Mouse (Mus musculus) NIH3T3 (cell line): ENCODE measurements at regions not wholly inside any gene's neighbourhood (a gene's known extent, or its start where the extent isn't known, plus 50 kb on each side); places are given as distances from the start of the nearest gene placed in this dataset.
A peak's percentile ranks its signal among the peaks of the same experiment; 100 is the strongest.

Source experiments
- DNase-seq: peaks from one replicate; pipeline ENCODE4 v3.0.0-alpha.2; 2012; ENCODE audit warnings: low read depth

DNA sequence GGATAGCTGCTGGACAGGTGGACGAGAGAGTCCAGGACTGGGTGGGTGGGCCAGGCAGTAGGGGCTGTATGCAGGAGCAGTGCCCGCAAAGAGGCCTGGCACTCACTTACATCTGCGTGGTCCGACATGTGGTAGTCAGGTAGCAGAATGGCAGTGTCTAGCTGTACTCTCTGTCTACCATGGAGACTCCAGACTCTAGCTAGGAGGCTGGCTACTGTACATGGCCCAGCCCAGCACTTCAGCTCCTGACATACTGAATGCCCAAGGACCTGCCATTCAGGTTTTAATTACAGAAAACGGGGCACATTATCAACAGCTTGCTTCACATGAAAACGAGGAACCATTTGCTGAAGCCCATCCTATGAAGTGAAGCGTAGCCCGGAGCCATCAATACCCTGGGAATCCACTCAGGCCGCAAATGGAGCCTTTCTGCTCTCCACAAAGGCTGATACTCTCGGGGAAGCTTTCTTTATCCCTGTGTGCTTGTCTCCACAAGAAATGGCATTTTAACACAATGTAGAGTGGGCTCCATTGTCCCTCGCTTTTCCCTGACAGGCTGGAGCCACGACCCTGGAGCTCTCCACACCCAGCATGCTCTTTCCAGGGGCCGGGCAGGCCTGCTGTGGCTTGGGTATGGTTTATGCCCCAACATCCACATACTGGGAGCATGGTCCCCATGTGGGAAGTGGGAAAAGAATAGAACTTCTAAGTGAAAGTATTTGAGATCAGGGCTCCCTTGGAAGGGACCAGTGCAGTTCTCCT lies 110.6 kb upstream of the A530016L24Rik start:
- DNase-seq = no peak

DNA sequence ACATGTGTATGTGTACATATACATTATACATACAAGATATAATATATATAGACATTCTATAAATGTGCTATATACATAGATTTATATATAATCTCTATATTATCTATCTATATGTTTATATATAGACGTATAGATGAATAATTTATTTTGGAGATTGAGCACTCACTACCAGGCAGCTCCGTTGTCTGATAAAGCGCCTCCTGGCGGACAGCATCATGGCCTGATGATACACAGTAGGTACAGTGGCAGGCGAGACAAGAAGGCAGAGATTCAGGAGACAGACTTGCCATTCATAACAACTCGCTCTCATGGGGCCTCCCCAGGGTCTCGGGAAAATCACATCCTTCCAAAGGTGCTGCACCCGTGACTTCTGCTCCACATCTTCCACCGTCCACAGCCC lies 101.4 kb upstream of the A530016L24Rik start:
- DNase-seq = no peak

DNA sequence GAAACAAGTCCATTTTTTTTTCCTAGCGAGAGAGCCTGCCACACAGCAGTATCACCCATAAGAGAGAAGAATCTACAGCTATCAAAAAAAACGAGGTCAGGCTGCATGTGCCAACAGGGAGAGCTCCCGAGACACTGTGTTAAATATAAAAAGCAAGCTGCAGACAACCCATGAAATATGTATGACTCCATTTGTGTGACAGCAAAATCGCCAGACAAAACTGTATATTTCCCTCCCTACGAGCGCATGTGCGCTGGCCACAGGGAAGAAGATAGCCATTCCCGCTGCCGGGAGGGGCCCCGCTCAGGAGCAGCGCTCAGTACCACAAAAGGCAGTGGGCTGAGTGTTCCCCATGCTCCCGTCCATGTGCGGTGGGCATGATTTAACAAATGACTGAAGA lies 93.3 kb upstream of the A530016L24Rik start:
- DNase-seq = no peak

DNA sequence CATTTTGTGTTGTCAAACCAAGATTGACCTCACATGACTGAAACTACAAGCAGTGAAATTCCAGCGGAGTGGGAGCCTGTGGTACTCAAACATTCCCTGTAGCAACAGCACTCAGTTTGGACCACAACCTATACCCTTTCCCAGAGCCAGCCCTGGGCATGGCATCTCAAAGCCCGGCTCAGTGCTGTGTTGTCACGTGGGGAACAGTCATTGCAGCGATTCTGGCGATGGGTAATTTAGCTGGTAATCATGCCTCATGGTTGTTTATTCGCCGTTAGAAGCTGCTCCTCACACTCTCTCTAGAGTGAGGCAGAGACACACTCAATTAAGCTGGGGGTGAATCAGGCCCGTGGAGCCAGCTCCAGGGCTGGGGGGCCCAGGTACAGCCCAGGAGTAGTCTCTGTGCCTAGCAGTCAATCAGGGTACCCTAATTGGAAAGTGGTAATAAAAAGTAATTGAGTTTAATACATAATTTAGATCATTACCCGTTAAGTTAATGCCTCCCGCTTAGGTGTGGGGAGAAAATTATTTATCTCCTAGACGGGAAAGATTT lies 85.5 kb upstream of the A530016L24Rik start:
- DNase-seq = no peak

DNA sequence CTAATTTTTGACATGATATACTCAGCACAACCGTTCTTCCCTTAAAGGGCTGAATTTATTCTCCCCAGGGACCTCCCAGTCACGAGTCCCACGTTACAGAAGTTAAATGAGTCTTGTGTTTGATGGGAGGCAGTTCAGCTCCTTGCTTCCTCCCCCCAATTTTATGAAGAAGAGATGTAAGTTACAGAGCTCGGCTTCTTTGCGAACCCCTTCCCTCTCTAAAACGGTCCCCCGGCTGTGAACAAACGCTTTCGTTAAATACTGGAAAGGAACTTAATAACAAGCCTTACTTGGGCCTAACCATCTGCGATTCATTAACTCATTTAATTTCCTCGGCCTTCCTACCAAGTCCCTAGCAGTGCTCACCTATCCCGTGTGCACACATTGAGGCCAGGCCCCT lies 84.9 kb upstream of the A530016L24Rik start:
- no peak for DNase-seq

DNA sequence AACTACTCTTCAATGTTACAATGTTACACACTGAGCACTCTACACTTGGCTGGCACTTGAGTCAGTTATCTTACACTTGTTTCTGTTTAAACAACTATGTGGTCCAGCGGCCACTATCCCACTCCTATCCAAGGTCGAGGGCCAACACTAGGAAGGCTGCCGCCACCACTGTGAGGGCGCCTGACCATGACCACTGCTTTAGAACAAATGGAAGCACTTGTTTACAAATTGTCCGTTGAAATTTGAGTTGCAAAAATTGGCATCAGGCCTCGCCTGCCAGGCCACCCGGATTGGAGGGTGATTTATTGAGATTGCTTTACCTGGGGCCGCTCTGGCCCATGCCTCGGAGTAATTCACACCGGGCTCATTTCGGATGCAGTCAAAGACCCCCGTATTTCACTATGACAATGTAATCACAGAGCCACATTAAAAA lies 83.5 kb upstream of the A530016L24Rik start:
- no peak for DNase-seq

DNA sequence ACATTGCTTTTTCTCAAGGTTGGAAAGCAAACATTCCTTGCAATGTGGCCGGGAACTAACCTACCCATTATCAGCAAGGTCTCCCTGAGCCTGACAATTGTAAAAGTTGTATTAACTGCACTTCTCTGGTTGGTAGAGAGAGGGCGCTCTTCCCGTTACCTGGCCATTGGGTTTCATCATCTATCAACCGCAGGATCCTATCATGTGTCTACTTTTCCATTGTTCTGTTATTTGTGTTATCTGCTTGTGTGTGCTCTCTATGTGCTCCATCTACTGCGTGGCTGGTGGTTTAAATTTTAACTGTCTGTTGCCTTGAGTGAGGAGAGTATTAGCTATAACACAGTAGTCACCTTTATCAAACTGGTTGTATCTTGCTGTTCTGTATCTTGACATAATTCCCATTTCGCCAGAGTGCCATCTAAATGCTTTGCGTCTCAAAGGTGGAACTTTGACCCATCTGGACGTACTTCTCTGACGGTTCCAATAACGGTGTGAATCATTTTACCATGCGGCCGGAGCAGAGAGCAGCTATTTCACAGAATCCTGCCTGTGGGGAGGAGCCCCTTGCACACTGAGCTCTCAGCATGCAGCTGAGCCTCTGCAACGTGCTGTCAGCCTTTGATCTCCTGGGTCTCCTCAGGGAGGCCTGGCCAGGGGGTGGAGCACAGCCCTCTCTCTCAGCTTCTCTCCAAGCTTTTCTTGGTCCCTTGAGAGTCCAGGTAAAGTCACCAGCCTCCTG lies 77.5 kb upstream of the A530016L24Rik start:
- no peak for DNase-seq

DNA sequence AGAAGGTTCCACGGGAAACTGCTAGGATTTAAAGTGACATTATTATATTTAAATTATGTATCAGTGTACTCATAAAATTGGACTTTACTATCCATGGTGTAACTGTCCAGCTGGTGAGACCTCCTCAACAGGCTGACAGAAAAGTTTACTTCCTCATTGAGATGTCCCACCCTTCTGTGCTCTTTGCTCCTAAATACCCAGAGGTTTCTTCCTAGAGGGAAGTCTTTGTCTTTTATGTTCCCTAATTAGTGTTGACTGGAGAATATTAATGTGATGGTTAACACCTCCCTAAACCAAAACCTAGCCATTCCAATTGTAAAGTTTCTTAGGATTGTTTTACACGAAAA lies 76.9 kb upstream of the A530016L24Rik start:
- no peak for DNase-seq

DNA sequence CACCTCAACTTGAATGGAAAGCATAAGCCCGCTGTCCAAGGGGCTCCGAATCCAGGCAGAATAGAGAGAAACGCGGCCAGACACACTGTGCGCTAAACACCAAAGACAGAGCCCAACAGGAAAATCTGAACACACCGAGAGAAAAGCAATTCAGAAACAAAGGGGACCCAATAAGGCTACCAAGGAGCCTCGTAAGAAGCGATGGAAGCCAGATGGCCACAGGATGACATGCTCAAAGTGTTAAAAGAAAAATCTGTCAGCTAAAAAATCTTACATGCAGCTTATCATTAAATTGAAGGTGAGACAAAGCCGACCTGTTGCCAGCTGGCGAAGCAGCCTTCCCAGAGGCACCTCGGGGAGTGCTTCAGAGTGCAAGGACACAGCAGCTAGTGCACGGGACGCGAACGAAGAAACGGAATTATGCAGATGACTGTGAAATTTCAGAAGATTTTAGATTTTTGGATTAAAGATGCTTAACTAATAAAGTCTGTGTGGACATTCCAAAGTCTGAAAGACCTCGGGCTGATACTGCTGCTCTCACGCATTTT lies 73.2 kb upstream of the A530016L24Rik start:
- DNase-seq = no peak

DNA sequence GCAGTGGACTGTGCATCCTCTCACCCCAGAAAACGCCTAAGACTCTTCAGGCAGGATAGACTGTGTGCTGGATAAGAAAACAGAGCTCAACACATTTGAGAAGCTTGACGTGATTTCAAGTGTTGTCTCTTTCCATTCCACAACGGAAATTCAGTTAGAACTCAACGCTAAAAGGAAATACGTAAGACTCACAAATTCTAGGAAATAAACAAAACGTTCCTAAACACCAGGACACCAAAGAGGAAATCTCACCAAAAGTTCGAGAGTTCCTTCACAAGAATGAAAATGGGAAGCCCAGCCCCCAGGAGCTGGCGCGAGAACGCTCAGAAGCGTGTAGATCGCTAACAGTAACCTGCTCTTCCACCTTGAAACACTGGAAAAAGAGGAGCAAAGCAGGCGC lies 72.7 kb upstream of the A530016L24Rik start:
- DNase-seq = no peak

DNA sequence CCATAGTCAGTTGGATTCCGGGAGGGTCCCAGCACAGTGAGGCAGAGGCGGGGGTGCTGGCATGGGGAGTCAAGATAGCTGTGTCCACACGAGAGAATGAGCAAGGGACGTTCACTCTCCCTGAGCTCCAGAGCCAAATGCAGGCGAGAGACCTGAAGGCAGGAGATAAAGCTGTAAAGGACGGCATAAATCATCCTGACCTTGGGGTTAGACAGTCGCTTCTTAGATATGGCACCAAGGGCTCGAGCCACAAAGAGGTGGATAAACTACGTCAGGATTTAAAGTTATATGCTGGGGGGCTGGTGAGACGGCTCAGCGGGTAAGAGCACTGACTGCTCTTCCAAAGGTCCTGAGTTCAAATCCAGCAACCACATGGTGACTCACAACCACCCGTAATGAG lies 70.6 kb upstream of the A530016L24Rik start:
- no peak for DNase-seq

DNA sequence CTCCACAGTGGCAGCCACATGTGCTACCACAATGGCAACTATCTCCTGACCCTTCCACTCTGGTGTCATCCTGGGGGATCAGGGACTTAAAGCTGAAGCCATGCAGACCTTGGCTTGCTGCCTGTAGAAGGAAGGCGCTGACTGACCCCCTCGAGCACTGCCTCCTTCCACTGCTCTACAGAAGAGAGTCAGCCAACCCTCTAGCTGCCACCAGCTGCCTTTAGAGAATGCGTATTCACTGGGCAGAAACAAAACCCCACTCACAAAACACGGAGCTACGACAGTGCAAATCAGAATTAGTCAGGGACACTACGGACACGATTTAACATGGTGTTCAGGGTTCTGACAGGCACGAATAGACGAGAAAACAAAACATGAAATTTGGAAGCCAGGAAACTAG lies 67.1 kb upstream of the A530016L24Rik start:
- no peak for DNase-seq

DNA sequence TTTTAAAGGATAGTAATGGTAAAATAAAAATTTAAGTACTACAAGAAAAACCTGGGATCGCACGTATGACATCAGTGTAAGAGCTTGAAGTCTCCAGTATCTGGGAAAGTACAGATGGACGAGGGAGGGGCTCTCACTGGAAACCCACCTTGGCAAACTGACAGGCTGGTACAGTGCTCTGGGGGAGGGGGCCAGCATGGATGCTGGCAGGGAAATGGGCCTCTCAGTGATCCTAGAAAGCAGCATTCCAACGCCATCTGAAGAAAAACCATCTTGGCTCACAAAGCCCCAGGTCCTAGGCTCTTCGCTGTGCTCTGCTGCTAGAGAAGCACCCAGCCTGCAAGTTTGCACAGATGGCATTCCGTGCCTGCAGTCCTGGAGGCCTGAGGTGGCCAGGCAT lies 65.1 kb upstream of the A530016L24Rik start:
- DNase-seq = no peak

DNA sequence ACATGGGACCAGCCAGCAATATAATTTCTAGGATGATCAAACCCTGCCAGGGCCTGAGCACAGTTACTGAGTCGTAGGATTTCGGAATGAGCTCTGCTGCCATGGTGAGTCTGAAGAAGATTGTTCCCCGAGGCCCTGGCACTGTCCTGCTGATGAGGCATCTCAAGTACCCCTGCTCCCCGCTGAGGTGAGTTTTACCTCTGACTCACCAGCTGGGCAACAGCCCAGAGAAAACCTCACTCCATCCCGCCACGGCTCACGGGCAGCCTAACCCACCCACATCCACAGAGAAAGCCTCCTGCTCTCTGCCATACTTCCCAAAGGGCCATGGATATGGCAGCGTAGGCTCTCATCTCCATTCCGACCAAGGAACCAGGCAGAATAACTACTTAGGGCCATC lies 62.6 kb upstream of the A530016L24Rik start:
- DNase-seq = peak; percentile 53

DNA sequence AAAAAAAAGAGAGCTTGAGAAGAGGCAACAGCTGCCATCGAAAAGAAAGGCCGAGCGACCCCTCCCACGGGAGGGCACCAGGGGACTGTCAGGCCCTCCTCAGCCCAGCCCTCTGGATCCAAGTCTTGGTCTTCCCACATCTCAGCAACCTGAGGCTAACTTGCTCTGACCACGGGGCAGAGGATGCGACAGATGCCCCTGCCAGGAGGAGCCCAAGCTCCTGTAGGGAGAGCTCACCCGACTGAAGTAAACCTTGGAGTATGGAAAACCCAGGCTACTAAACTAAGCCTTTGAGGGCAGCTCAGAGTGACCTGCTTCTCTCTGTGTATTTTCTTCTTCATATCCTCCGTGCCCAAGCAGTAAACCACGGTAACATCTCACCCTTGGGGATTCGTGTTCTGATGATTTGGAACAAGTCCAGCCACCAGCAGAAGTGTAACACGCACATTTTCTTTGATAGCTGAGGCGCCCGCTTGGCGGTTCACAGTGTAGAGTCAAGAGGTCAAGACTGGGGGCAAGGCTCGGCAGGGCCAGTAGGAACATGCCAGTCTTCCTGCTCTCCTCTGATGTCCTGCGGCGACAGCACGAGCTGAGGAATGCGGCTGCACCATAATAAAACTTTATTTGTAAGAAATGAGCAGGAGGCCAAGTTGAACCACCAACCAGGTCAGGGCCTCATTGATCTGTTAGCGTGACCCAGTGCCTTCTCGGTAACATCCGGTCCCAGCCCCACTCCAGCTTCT lies 59.0 kb upstream of the A530016L24Rik start:
- DNase-seq = no peak

DNA sequence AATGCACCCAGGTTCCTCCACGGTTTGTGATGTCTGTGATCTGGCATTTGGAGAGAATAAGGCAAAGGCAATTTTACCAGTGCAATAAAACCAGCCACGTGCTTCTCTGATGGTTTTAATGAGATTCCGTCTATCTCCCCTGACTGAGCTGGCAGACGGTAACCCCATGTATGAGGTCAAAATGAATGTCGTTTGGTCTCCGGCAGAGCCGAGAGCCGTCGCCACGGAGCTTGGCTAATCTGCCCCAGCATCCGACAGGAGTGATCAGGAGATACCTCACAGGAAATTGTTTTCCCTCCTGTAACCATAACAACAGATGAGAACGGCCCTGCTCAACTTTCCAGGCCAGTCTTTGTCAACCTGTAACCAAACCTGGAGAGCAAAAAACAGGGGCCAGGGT lies 55.9 kb upstream of the A530016L24Rik start:
- DNase-seq = no peak

DNA sequence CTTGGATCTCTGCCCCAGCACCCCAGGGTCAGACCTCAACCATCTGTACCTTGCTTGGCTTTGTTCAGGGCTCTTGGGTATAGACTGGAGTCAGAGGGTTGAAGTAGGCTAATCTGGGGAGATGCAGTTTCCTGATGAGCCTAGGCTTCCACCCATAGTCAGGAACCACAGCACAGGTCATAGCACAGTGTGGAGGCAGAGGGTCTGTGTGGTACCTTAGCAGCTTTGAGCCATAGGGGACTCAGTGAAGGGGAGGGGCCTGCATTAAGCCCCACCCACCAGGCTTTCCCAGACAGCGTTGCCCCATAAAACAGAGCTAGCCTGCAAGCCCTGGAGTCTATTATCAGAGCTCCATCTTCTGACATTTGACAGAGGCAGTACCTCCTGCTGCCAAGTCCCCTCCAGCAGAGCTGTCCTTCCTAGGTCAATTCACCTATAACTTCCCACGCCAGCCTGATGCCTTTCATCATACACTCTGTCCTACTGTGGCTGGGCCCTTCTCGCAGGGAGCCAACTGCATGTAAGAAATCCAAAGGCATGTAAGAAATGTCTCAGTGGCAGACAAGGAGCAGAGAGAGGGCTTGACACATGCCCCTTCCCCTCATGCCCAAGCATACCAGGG lies 54.5 kb upstream of the A530016L24Rik start:
- DNase-seq = no peak

DNA sequence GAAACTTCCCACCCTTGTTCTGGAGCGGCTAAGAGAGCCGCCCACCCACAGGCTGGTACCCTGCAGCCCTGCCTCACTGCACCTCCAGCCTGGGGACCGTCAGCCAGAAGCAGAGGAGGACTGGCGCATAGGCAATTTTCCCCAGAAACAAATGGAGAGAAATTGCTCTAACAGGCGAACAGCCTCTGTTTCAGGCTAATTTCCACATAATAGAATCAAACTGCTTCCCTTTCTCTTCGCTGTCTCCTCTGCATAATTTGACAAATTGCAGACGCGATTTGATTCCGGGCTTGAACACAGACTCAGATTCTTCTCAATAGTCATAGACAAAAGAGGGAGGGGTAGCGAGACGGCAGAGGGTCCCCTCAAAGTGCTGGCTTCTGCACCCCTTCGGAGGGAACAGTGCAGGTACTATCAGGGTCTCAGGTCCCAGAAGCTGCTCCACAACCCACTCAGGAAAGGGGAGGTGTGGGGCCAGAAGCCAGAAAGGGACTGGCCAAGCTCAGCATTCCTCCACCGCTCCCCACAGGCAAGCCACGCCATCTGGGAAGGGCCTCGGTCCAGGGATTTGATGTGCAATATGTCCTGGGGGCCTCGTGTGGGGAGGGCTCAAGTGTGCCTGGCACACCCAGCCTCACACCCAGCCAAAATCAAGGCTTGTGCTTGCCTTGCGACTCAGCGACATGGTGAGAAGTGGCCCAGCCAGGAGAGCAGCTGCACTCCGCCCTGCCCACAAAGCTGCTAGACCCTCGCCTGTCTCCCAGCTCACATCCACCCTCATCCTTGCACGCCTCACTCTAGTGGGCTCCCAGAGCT lies 53.7 kb upstream of the A530016L24Rik start:
- peak; percentile 10 for DNase-seq

DNA sequence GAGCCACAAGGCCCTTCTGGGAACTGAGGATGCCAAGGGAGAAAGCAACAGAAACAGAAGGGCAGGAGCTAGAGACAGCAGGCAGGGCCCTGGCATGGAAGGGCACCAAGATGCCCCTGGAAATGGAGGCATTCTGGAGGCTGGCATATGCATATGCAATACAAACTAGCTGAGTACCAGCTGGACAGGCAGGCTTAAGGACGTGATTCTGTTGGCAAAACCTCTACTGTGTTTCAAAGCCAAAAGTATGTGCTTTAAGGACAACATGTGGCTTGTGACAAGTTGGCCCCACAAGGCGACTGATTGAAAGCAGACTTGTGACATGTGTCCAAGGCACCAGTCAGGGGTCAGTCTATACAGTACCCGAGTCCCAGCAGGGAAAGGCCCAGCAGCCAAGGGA lies 52.2 kb upstream of the A530016L24Rik start:
- DNase-seq = no peak

DNA sequence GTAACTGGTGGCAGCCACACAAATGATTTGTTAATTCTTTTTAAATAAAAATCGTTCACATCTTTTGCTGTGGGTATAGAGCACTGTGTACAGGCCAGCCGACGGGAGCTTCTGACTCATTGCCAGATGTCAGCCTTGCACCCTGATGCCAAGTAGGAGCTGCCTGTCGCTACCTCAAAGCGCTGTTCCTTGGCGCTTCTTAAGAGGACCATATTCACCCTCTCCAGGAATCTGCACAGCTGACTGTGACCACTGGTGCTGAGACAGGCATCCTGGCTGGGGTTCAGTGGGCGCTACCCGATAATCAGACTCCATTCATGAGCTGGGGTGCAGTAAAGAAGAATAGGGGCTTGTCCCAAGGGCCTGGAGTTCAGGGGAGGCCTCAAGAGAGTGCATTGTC lies 51.0 kb upstream of the A530016L24Rik start:
- no peak for DNase-seq
